Mouse (Mus musculus) E14TG2a.4 (cell line): ENCODE measurements around the gene Oscar.

ENCODE experiments used
- CTCF ChIP-seq: conservative IDR thresholded peaks from 2 replicates; pipeline ENCODE4 v1.5.1; 2014; ENCODE audit warnings: low read length
- NANOG ChIP-seq: IDR thresholded peaks from 2 replicates; pipeline ENCODE4 v1.6.1; 2014; ENCODE audit warnings: borderline replicate concordance, low read length, mixed read lengths
- POU5F1 ChIP-seq: IDR thresholded peaks from 2 replicates; pipeline ENCODE4 v1.6.1; 2014; ENCODE audit warnings: low read length, borderline replicate concordance

GRCm38 (mm10) chr7:3643412-3643811, 27.5 kb upstream of the Oscar start:
- TF ChIP-seq CTCF (no peak), POU5F1 (no peak), NANOG (no peak)
